Mouse (Mus musculus): Measurements from ENCODE around the gene Sh3bgr.

The Sh3bgr gene

GRCm38 (mm10) chr16:96213027-96213426, 12.8 kb downstream of the Sh3bgr start:
- WGBS: 95% methylated on average over 4 of the region's 4 CpGs

DNA sequence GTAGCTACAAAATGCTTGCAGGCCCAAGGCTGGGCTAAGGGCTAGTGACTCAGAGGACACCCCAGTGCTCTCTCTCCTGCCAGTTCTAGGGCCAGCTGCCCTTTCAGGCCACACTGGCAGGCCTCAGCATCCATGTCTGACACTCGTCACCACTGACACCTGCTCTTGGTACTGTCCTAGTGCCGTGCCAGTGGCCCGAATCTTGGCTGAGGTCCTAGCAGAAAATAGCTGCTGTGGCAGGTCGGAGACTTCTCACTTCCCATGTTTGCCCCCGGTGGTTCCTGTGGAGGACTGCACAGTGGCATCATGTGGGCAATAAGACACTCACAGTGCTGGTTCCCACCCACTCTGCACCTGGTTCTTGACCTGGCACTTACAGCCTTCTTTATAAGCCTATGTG, 21.2 kb downstream of the Sh3bgr start:
- WGBS: 57% methylated on average over 5 of the region's 5 CpGs

DNA sequence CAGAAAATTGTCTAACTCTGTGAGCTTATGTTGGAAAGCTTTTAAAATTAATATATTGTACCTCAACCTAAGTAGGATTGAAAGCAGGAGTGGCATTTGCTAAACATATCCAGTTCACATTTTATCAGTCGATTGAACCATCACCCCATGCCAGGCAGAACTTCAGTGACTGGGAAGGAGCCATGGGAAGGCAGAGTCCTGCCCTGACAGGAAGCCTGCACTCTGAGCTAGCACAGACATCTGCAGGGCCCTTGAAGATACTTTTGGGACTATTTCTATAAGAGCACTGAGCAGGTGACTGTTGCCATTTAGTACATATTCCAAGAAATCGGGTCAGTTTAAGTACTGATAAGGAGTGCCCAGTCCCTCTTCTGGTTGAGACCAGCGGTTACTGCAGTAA, 21.7 kb downstream of the Sh3bgr start:
- WGBS: 82% methylated on average over 3 of the region's 3 CpGs

DNA sequence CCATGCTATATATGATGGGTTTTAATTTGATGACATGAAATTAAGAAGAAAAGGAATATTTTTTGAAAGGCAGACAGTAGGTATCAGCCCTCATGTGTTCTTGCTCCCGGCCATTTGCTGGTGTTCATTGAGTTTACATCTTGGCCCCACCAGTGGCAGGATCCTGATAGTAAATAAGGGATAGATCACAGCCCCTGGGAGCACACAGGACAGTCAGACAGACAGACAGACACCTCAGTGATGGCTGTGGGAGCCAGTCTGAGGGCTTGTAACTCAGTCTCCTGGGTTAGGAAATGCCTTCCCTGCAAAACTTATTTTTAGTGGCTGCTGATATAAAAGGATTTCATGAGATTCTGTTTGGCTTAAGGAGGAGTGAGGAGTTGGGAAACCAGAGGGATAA, 22.2 kb downstream of the Sh3bgr start:
- WGBS: 91% methylated on average over 1 of the region's 1 CpGs

DNA sequence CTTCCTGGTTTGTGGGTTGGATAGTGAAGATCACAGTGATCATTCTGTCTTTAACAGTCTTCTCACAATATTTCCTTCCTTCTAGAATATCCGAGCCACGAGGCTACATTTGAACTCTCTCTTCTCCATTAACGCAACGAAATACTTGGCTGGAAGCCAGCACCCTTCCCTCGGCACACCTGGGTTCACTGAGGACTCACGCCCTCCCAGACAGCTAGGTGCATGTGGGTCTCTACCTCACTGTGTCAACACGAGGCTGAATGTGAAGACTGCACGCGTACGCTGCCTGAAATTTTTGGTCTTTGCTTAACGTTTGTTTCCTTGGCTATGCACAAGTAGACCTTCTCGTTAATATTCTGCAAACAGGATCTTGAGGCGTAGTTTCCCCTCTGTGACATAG, 28.2 kb downstream of the Sh3bgr start:
- WGBS: 59% methylated on average over 13 of the region's 13 CpGs

DNA sequence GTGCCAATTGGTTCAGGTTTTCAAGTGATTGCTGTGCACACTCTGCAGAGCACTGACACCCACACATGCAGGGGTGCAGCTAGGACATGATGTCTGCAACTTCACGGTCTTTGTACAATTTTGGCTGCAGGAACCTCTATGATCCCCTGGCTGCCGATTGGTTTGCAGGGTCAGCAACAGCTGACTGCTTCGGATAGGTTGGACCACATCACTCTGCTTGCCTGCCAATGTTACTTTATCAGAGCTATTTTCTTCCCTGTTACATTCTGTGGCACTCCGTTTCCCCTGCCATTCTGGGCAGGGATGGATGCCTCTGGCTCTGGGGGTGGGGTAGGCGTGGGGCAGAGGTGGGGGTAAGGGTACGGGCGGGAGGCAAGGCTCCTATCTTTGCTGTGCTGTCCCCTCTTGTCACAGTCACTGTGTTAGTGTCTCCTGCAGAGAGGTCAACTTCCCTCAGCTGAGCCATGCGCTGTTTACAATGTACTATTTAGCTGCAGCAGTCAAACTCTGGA, 28.9 kb downstream of the Sh3bgr start:
- WGBS: 47% methylated on average over 8 of the region's 8 CpGs

DNA sequence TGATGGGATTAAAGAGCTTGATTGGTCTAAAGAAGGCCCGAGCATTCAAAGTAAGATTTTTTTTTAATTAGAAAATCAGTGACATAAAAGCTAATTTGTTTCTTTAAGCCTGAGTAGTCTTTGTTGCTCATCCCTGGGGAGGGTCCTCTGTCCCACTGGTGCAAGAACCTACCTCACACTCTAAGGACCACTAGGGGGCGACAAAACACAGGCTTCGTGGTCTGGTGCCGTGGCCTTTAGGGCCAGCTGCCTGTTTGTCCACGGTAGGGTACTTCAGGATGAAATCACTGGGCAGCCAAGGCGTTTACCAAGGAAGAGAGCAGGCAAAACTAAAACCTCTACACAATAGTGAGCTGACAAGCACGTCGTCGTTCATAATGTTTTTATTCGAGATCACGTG, 30.2 kb downstream of the Sh3bgr start:
- 26% methylated on average over 11 of the region's 11 CpGs for WGBS

DNA sequence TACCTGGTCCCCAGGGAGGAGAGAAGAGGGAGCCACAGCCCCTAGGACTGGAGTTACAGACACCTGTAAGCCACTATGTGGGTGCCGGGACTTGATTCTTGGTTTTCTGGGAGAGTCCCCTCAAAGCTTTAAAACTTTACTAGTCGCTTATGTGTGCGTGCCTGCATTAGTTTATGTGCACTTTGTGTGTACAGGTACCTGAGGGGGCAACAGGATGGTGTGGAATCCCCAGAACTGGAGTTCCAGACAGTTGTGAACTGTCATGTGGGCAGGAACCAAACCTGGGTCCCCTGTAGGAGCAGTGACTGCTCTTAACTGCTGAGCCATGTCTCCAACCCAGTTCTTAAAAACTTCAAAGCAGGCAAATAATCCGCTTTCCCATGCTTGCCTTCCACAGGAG, 31.0 kb downstream of the Sh3bgr start:
- 97% methylated on average over 4 of the region's 4 CpGs for WGBS

GRCm38 (mm10) chr16:96231974-96232373, 31.7 kb downstream of the Sh3bgr start:
- WGBS: 86% methylated on average over 8 of the region's 8 CpGs

GRCm38 (mm10) chr16:96233996-96234395, 33.7 kb downstream of the Sh3bgr start:
- 99% methylated on average over 8 of the region's 8 CpGs for WGBS

- WGBS: 43% methylated on average over 17 of the region's 17 CpGs
Measured at GRCm38 (mm10) chr16:96235366-96235970, 35.2 kb downstream of the Sh3bgr start, which contains the start of gene B3galt5. B3galt5 (plus strand) TSS chr16:96235801.

DNA sequence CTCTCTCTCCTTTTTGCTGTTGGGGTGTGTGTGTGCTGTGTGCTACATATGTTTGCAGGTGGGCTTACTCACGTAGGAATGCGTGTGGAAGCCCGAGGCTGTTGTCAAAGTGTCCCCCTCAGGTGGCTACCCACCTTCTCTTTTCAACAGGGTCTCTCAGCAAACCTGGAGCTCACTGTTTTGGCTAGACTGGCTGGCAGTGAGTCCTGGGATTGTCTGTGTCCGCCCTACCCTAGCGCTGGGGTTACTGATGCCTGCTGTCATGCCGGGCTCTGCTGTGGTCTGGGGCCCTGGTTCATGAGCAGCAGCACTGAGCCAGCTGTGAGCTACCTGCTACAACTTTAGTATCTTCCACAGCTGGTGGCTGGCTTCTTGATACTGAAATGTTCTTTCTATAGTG, 44.2 kb downstream of the Sh3bgr start:
- 87% methylated on average over 6 of the region's 6 CpGs for WGBS

GRCm38 (mm10) chr16:96249635-96250034, 49.4 kb downstream of the Sh3bgr start:
- WGBS: 57% methylated on average over 7 of the region's 7 CpGs

GRCm38 (mm10) chr16:96252146-96252545, 51.9 kb downstream of the Sh3bgr start:
- 93% methylated on average over 1 of the region's 1 CpGs for WGBS

GRCm38 (mm10) chr16:96258429-96258828, 58.2 kb downstream of the Sh3bgr start:
- 91% methylated on average over 8 of the region's 8 CpGs for WGBS

- WGBS: 78% methylated on average over 2 of the region's 2 CpGs
Measured at GRCm38 (mm10) chr16:96271736-96272135, 71.5 kb downstream of the Sh3bgr start.

GRCm38 (mm10) chr16:96272929-96273619, 72.8 kb downstream of the Sh3bgr start:
- 58% methylated on average over 14 of the region's 14 CpGs for WGBS

DNA sequence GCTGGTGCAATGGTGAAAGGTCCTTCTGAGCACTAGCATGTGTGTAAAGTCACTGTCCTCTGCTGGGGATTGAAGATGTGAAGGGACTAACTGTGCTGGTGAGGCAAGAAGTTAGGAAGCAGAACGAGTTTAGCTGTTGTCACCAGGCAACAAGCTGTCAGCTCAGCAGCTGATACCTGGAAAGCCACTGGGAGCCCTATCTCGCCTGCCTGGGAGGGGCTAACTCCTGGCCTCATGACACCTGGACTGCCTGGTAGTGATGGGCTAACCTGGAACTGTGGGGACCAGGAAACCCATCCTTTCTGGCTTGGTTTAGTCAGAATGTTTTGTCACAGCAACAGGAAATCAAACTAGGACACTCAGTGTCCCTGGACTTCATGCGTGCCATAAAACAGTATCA, 76.3 kb downstream of the Sh3bgr start:
- WGBS: 80% methylated on average over 3 of the region's 3 CpGs
